Mouse (Mus musculus) layer of hippocampus, postnatal 10 days (tissue): ENCODE measurements around the gene Wdr43. TPM values are rescaled to one million over a fixed set of nuclear protein-coding genes. Genes with fewer than 3 reads are reported as not detected.

ENCODE experiments used
- DNase-seq, 2 experiments: peaks; one replicate each; pipeline ENCODE4 v3.0.0; 2021; ENCODE audit warnings: low spot score in 2 of 2
- total RNA-seq, 2 experiments: library from RNA; stranded (reverse); gene quantifications; 2 replicates each; pipeline ENCODE4 v1.2.3; 2021

Wdr43 gene
- total RNA-seq, 2 experiments from 2014 or later: 33.3 to 35.9 TPM

GRCm38 (mm10) chr17:71698619-71698956, 82.9 kb downstream of the Wdr43 start:
- DNase-seq: no peak

DNA sequence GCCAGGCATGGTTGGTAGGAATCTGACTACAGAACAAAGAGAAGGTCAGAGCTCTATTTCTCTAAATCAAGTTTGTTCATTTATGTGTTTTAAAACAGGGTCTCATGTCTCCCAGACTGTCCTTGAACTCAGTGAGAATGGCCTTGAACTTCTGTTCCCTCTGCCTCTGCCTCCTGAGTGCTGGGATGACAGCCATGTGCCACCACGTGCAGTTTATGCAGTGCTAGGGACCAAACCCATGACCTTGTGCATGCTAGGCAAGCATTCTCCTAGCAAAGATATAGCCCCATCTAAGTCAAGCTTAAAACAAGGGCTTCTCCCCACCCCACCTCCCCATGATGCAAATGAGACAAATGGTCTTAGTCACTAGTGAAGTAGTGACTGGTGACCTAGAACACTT, 89.4 kb downstream of the Wdr43 start:
- DNase-seq: no peak

DNA sequence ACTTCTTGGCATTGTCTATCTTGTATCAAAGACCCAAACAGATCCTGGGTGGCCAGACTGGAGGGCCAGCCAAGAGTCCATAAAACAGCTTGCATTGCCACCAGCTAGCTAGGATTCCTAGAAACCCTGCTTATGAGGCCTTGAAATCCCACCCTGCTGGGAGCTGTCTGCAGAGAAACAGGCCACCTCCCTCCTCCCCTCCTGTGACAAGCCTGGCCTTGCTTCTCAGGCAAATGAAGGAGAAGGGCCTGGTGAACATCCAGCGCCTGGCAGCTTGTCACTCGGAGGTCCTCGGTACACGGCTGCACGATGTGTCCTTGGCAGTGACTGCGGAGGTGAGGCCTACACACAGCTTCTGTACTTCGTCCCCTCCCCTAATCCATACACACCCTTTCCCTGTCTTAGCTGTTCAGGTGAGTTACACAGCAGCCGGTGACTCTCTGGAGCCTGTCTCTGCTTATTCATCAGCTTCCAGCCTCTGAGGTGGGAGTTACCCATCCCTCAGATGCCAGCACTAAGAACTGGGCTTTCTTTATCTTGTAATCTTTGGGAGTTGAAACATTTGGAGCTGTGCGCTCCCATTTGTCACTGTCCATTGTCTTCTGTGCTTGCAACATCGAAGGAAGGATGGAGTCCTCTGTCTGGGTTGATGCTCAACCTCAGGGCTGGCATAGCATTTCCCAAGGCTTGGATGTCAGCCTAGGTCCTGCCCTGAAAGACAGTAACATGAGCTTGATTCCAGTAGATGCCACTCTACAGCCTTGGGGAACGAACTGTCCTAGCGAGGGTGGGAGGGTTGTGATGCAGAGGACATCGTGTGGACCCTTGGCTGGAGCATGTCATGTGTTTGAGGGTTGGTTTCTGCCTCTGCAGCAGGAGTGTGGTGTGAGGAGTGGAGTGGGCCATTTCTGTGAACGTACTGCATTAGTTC, 90.1 kb downstream of the Wdr43 start:
- no peak for DNase-seq

DNA sequence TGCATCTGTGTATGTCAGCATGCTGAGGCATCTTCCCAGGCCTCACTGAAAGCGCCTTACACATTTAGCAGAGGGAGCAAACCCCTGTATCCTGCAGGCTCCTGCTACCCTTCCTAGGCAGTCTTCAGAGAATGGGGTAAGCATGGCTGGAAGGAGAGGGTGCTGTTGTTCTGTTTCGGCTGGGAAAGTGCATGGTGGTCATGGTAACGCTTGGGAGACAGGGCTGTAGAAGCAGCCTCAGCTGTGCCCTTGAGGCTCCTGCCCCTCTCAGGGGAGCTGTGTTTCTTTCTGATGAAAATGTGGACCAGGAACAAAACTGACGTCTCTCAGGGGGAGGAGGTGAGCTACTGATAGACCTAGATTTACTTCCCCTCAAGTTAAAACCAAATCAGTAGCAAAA, 92.0 kb downstream of the Wdr43 start:
- no peak for DNase-seq

Other genes starting within 250 kb of the Wdr43 start
- 1 to 10 TPM; 2.1 to 4.0 TPM for gene Gm4707, start 156.0 kb upstream of the Wdr43 start, total RNA-seq
- 10 to 100 TPM; 29.0 to 37.1 TPM for gene Smchd1, start 140.6 kb upstream of the Wdr43 start, total RNA-seq
- 1 to 10 TPM; 2.2 TPM for gene Ndc80, start 89.0 kb upstream of the Wdr43 start, total RNA-seq
- 1 to 10 TPM; 1.4 to 1.5 TPM for gene Spdya, start 63.8 kb upstream of the Wdr43 start, total RNA-seq
- gene Togaram2, start 57.4 kb downstream of the Wdr43 start, total RNA-seq: 1 to 10 TPM; 1.6 to 2.4 TPM
- under 1 TPM in 1 of 2 experiments, not detected in 1; 0.09 TPM for gene Pcare, start 137.0 kb downstream of the Wdr43 start, total RNA-seq
- gene Clip4, start 152.6 kb downstream of the Wdr43 start, total RNA-seq: 10 to 100 TPM; 61.5 to 64.4 TPM